Mouse (Mus musculus) small intestine, adult 2 months (tissue): Measurements from ENCODE around the gene Cbfa2t3.

Experiments
- CTCF ChIP-seq: fragments of 200-500 bp; IDR thresholded peaks from 2 replicates; pipeline ENCODE4 v1.5.1; 2012; ENCODE audit warnings: low read depth, mild to moderate bottlenecking, control low read depth, inconsistent platforms, low read length, moderate library complexity, mixed read lengths; ENCODE audit not compliant: insufficient replicate concordance, insufficient read length; ENCODE audit errors: extremely low read depth
- POLR2A ChIP-seq: fragments of 200-500 bp; IDR thresholded peaks from 2 replicates; pipeline ENCODE4 v1.6.1; 2012; ENCODE audit warnings: low read depth, mild to moderate bottlenecking, control low read depth, inconsistent platforms, low read length, moderate library complexity

DNA sequence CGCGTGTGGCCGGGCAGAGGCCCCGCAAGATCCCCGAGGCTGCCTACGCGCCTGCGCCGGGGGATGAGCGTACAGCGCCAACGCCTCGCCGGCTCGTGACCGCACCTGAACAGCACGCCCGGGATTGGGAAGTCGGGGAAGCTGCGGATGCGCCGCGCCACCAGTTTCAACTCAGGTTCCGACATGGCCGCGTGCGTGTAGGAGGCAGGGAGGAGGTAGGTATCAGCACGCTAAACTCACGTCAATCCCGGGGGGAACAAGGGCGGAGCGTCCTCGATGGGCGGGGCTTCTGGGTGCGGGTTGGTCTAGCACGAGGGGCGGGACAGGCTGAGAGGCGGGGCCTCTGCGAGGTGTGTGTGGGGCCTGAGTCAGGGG is 122.3 kb downstream of the Cbfa2t3 start, which contains the start of gene Aprt:
- TF ChIP-seq POLR2A (peak; percentile 73; the same call in 1 of the 2 replicates), CTCF (no peak)
